Mouse (Mus musculus) heart, embryonic 10.5 days (tissue): ENCODE results near the gene Gapdh. TPM values are rescaled to one million over a fixed set of nuclear protein-coding genes. Genes with fewer than 3 reads are reported as not detected.

Experiments used
- DNase-seq: peaks from one replicate; pipeline ENCODE4 v3.0.0-alpha.2; 2017; ENCODE audit warnings: low spot score
- H3K27ac ChIP-seq: fragments of 300-500 bp; sonication (generic); 2 replicates; pipeline ENCODE4 v1.5.1; 2016; ENCODE audit warnings: mild to moderate bottlenecking
- H3K27me3 ChIP-seq: fragments of 300-500 bp; sonication (generic); 2 replicates; pipeline ENCODE4 v1.6.1; 2016; ENCODE audit warnings: mild to moderate bottlenecking; ENCODE audit not compliant: poor library complexity, insufficient read depth, severe bottlenecking
- H3K36me3 ChIP-seq: fragments of 300-500 bp; sonication (generic); 2 replicates; pipeline ENCODE4 v1.6.1; 2016; ENCODE audit warnings: mild to moderate bottlenecking, moderate library complexity
- H3K4me1 ChIP-seq: fragments of 300-500 bp; sonication (generic); 2 replicates; pipeline ENCODE4 v1.6.1; 2016; ENCODE audit warnings: mild to moderate bottlenecking
- H3K4me3 ChIP-seq: fragments of 300-500 bp; sonication (generic); 2 replicates; pipeline ENCODE4 v1.5.1; 2016; ENCODE audit warnings: mild to moderate bottlenecking, moderate library complexity
- H3K9me3 ChIP-seq: fragments of 300-500 bp; sonication (generic); 2 replicates; pipeline ENCODE4 v1.6.1; 2016; ENCODE audit warnings: mild to moderate bottlenecking, moderate library complexity
- WGBS: fragments of 180-500 bp; shearing (Covaris S2); methylation state at CpG from one replicate; pipeline ENCODE4 v1.1.7; 2016; 5-methylcytosine and 5-hydroxymethylcytosine counted together
- polyA plus RNA-seq: library from polyadenylated mRNA; unstranded; fragments of >200 nt; fragmentation: Nextera tagmentation; extraction: Ambion mirVana; gene quantifications from 2 replicates; pipeline ENCODE4 v1.2.1, GENCODE M21; 2016

Gene Gapdh
- polyA plus RNA-seq: 3,676 and 4,272 TPM in 2 replicates

GRCm38 (mm10) chr6:125166051-125166751 lies at the start of gene Gapdh:
Gene Gapdh, minus strand, starts transcription at chr6:125166467.
- Histone ChIP-seq H3K9me3 (no peaks in the 10 kb centered on the region), H3K27me3 (no peaks in the 10 kb centered on the region), H3K27ac (peak within 1 kb of the TSS; percentile 100), H3K4me3 (peak within 1 kb of the TSS; percentile 95), H3K36me3 (peaks cover 73% of the 10 kb centered on the region), H3K4me1 (peaks cover 30% of the 10 kb centered on the region)
- peak; percentile 97 for DNase-seq
- WGBS: under 1% methylated on average over 18 of the region's 18 CpGs

GRCm38 (mm10) chr6:125215148-125215954 lies 49.1 kb upstream of the Gapdh start, which contains the start of gene Vamp1:
Gene Vamp1, plus strand, starts transcription at chr6:125215551.
- H3K27ac ChIP-seq: peak within 1 kb of the TSS; percentile 90
- under 1% methylated on average over 48 of the region's 48 CpGs for WGBS
- peaks cover 27% of the 10 kb centered on the region; the same call in 1 of the 2 replicates for H3K27me3 ChIP-seq
- DNase-seq: peak; percentile 98
- peak within 1 kb of the TSS; percentile 84 for H3K4me3 ChIP-seq
- H3K4me1 ChIP-seq: 0 out of 2 replicates have a peak, but pooled peaks cover 4% of the 10 kb centered on the region
- H3K9me3 ChIP-seq: no peaks in the 10 kb centered on the region
- H3K36me3 ChIP-seq: 0 out of 2 replicates have a peak, but pooled peaks cover 5% of the 10 kb centered on the region

- Histone ChIP-seq H3K27me3 (peaks cover 27% of the 10 kb centered on the region; the same call in 1 of the 2 replicates), H3K9me3 (no peaks in the 10 kb centered on the region), H3K27ac (no peak overlapping the region), H3K4me3 (no peak overlapping the region), H3K4me1 (0 out of 2 replicates have a peak, but pooled peaks cover 4% of the 10 kb centered on the region), H3K36me3 (no peaks in the 10 kb centered on the region)
- DNase-seq: peak; percentile 42
- 73% methylated on average over 6 of the region's 6 CpGs for WGBS
Observed at GRCm38 (mm10) chr6:125213715-125214114, 47.4 kb upstream of the Gapdh start.

- Histone ChIP-seq H3K9me3 (no peaks in the 10 kb centered on the region), H3K4me1 (0 out of 2 replicates have a peak, but pooled peaks cover 4% of the 10 kb centered on the region), H3K4me3 (no peak overlapping the region), H3K27ac (no peak overlapping the region), H3K36me3 (no peaks in the 10 kb centered on the region), H3K27me3 (peaks cover 27% of the 10 kb centered on the region; the same call in 1 of the 2 replicates)
- WGBS: 59% methylated on average over 6 of the region's 6 CpGs
- DNase-seq: peak; percentile 63
Observed at GRCm38 (mm10) chr6:125213129-125213528, 46.9 kb upstream of the Gapdh start.

- H3K27me3 ChIP-seq: peaks cover 27% of the 10 kb centered on the region; the same call in 1 of the 2 replicates
- H3K36me3 ChIP-seq: no peaks in the 10 kb centered on the region
- DNase-seq: peak; percentile 33
- no peak overlapping the region for H3K4me3 ChIP-seq
- 41% methylated on average over 2 of the region's 2 CpGs for WGBS
- H3K4me1 ChIP-seq: 0 out of 2 replicates have a peak, but pooled peaks cover 4% of the 10 kb centered on the region
- no peak overlapping the region for H3K27ac ChIP-seq
- H3K9me3 ChIP-seq: no peaks in the 10 kb centered on the region
Observed at GRCm38 (mm10) chr6:125212621-125213020, 46.4 kb upstream of the Gapdh start.

GRCm38 (mm10) chr6:125210436-125210835 lies 44.2 kb upstream of the Gapdh start:
- Histone ChIP-seq H3K9me3 (no peaks in the 10 kb centered on the region), H3K27ac (no peak overlapping the region), H3K36me3 (no peaks in the 10 kb centered on the region), H3K4me1 (no peaks in the 10 kb centered on the region), H3K27me3 (peaks cover 20% of the 10 kb centered on the region; the same call in 1 of the 2 replicates), H3K4me3 (no peak overlapping the region)
- WGBS: 69% methylated on average over 1 of the region's 1 CpGs
- no peak for DNase-seq

GRCm38 (mm10) chr6:125197166-125197565 lies 30.9 kb upstream of the Gapdh start:
- Histone ChIP-seq H3K27ac (no peak overlapping the region), H3K27me3 (no peaks in the 10 kb centered on the region), H3K9me3 (no peaks in the 10 kb centered on the region), H3K4me3 (no peak overlapping the region), H3K4me1 (peaks cover 4% of the 10 kb centered on the region; the same call in 1 of the 2 replicates), H3K36me3 (peaks cover 25% of the 10 kb centered on the region)
- DNase-seq: no peak
- WGBS: 85% methylated on average over 5 of the region's 5 CpGs

GRCm38 (mm10) chr6:125196301-125196700 lies 30.0 kb upstream of the Gapdh start:
- peaks cover 4% of the 10 kb centered on the region; the same call in 1 of the 2 replicates for H3K4me1 ChIP-seq
- 64% methylated on average over 3 of the region's 3 CpGs for WGBS
- H3K9me3 ChIP-seq: no peaks in the 10 kb centered on the region
- H3K27me3 ChIP-seq: no peaks in the 10 kb centered on the region
- DNase-seq: no peak
- H3K4me3 ChIP-seq: no peak overlapping the region
- H3K36me3 ChIP-seq: peaks cover 25% of the 10 kb centered on the region
- H3K27ac ChIP-seq: no peak overlapping the region

GRCm38 (mm10) chr6:125195541-125196075 lies 29.3 kb upstream of the Gapdh start:
- no peak overlapping the region for H3K27ac ChIP-seq
- H3K36me3 ChIP-seq: peaks cover 25% of the 10 kb centered on the region
- H3K4me1 ChIP-seq: peaks cover 4% of the 10 kb centered on the region; the same call in 1 of the 2 replicates
- 19% methylated on average over 1 of the region's 1 CpGs for WGBS
- no peak overlapping the region for H3K4me3 ChIP-seq
- no peak for DNase-seq
- no peaks in the 10 kb centered on the region for H3K27me3 ChIP-seq
- no peaks in the 10 kb centered on the region for H3K9me3 ChIP-seq

- Histone ChIP-seq H3K27me3 (no peaks in the 10 kb centered on the region), H3K4me3 (no peak overlapping the region), H3K9me3 (no peaks in the 10 kb centered on the region), H3K36me3 (peaks cover 37% of the 10 kb centered on the region), H3K27ac (no peak overlapping the region), H3K4me1 (peaks cover 18% of the 10 kb centered on the region; the same call in 1 of the 2 replicates)
- WGBS: 67% methylated on average over 7 of the region's 7 CpGs
- no peak for DNase-seq
Observed at GRCm38 (mm10) chr6:125193390-125193789, 27.1 kb upstream of the Gapdh start.

GRCm38 (mm10) chr6:125192841-125193240 lies 26.6 kb upstream of the Gapdh start:
- H3K4me1 ChIP-seq: peaks cover 18% of the 10 kb centered on the region; the same call in 1 of the 2 replicates
- peak overlapping the region; percentile 82 for H3K4me3 ChIP-seq
- H3K27me3 ChIP-seq: no peaks in the 10 kb centered on the region
- peak overlapping the region; percentile 98 for H3K27ac ChIP-seq
- H3K36me3 ChIP-seq: peaks cover 43% of the 10 kb centered on the region
- WGBS: 37% methylated on average over 5 of the region's 5 CpGs
- H3K9me3 ChIP-seq: no peaks in the 10 kb centered on the region
- no peak for DNase-seq

- Histone ChIP-seq H3K9me3 (no peaks in the 10 kb centered on the region), H3K36me3 (peaks cover 50% of the 10 kb centered on the region), H3K27me3 (no peaks in the 10 kb centered on the region), H3K27ac (peak overlapping the region; percentile 98), H3K4me1 (peaks cover 18% of the 10 kb centered on the region; the same call in 1 of the 2 replicates), H3K4me3 (peak overlapping the region; percentile 82)
- under 1% methylated on average over 34 of the region's 34 CpGs for WGBS
- DNase-seq: peak; percentile 97
Observed at GRCm38 (mm10) chr6:125192016-125192714, 25.9 kb upstream of the Gapdh start.
